Mouse (Mus musculus): Measurements from ENCODE around the gene Pus10.
A peak's percentile ranks its signal among the peaks of the same experiment; 100 is the strongest.
"Not testable (repeated sequence)": the region's sequence is repeated elsewhere in the genome, so short reads cannot be mapped to it uniquely, and the experiment has no call there.

The Pus10 gene

GRCm38 (mm10) chr11:23762635-23763034, 97.2 kb downstream of the Pus10 start:
- no peak for DNase-seq (ENCODE audit: low spot score in 2 of 2)

GRCm38 (mm10) chr11:23767369-23767768, 101.9 kb downstream of the Pus10 start:
- DNase-seq (ENCODE audit: low spot score in 2 of 2): not testable (repeated sequence)

- no peak for DNase-seq (ENCODE audit: low spot score in 2 of 2)
Observed at GRCm38 (mm10) chr11:23767928-23768327, 102.5 kb downstream of the Pus10 start.

GRCm38 (mm10) chr11:23769033-23769432, 103.6 kb downstream of the Pus10 start:
- DNase-seq (ENCODE audit: low spot score in 2 of 2): no peak

GRCm38 (mm10) chr11:23769686-23770509, 104.4 kb downstream of the Pus10 start:
- peak; percentile 12 to 22 for DNase-seq (ENCODE audit: low spot score in 2 of 2)

- DNase-seq (ENCODE audit: low spot score in 2 of 2): no peak
Observed at GRCm38 (mm10) chr11:23770510-23770759, 105.0 kb downstream of the Pus10 start.

- peak; percentile 80 to 87 for DNase-seq (ENCODE audit: low spot score in 2 of 2)
Observed at GRCm38 (mm10) chr11:23770760-23771506, 105.5 kb downstream of the Pus10 start, which contains the start of gene Rel. TSS of gene Rel (minus strand) at chr11:23770970.

- no peak for DNase-seq (ENCODE audit: low spot score in 2 of 2)
Observed at GRCm38 (mm10) chr11:23771507-23772097, 106.1 kb downstream of the Pus10 start.

GRCm38 (mm10) chr11:23772471-23772870, 107.0 kb downstream of the Pus10 start:
- DNase-seq (ENCODE audit: low spot score in 2 of 2): no peak

- DNase-seq (ENCODE audit: low spot score in 2 of 2): no peak
Observed at GRCm38 (mm10) chr11:23778787-23779201, 113.3 kb downstream of the Pus10 start.

- DNase-seq (ENCODE audit: low spot score in 2 of 2): no peak
Observed at GRCm38 (mm10) chr11:23782038-23782437, 116.6 kb downstream of the Pus10 start.
